Mouse (Mus musculus) liver (tissue): ENCODE measurements around the gene Ppp6r3.

ENCODE experiments used
- DNase-seq: peaks from one replicate; pipeline ENCODE4 v3.0.0-alpha.2; 2020; ENCODE audit warnings: mixed read lengths

The Ppp6r3 gene

DNA sequence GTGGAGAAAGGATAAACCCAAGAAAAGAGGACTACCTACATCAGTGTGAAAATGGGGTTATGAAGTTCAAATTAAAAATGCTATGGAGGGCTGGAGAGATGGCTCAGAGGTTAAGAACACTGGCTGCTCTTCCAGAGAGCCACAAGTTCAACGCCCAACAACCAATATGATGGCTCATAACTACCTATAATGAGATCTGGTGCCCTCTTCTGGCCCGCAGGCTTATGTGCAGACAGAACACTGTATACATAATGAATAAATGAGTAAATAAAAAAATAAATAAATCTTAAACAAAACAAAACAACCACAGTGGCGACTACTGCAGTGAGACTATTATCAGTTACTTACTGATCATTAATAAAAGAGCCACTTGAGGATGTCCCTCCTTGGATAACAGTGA is 78.3 kb downstream of the Ppp6r3 start:
- DNase-seq, result no peak

DNA sequence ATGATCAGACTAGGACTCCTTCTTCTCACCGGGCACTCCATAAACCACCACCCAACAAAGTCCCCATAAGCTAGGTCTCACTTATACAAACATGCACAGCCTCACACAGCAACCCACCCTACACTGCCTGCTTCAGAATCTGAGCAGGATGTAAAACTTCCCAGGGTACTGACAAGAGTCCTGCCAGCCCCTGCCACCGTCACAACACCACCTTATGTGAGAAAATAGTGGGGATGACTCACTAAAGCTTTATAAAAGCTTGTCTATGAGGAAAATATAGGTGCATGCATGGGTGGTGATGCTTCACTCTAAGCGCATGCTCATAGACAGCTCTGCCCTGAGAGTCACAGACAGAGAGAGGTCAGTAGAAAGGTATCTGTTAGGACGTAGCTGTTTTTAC is 85.7 kb downstream of the Ppp6r3 start:
- DNase-seq, result no peak

GRCm38 (mm10) chr19:3482831-3483230 is 92.7 kb downstream of the Ppp6r3 start:
- DNase-seq, result no peak

DNA sequence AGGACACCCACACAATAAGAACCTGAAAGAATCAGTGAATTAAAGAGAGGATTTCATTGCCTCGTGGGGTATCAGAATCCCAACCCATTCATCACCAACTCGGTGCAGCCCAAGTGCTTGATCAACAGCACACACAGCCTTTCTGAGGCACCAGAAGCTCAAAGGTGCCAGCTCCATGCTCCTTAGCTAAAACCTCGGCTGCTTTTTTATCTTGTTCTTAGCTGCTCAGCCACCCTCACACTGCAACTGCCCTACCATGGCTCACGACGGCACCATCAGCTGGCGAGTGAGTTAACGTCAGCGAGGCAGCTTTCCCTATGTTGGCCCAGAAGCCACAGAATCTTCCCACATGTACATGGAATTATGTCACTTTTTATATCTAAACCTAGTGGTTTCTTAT is 95.4 kb downstream of the Ppp6r3 start:
- no peak for DNase-seq

DNA sequence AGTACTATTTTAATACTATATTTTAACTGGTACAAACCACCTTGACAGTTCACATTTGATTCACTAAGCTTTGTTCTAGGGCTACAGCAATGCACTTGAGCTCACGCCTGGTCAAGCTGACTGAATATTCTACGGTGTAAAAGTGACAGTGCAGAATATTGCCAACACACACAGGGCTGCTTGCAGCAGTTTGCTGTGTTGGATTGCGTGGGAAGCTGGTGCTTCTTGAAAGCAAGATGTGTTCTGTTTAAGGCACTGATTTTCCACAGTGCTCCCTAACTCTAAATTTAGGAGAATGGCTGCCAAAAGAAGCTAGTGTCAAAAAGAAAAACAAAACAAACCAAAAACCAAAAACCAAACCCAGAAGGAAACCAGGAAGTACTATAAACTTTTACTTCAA is 98.6 kb downstream of the Ppp6r3 start:
- DNase-seq, result no peak

DNA sequence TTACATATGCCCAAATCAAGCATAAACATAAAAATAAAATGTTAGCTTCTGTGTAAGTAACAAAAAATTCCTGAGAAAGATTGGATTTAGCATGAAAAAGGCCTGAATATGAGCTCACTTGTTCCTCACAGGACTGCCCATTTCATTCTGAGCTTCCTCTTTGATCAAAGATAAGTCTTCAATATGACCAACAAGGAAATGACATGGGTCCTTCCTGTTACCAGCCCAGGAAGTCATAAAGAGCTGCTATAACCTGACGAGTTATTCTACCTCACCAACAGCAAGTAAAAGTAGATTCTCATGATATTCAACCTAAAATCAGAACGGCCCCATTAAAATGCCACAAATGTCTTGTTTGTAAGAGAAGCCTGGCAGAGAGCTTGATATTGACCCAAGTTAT is 104.3 kb downstream of the Ppp6r3 start:
- no peak for DNase-seq

DNA sequence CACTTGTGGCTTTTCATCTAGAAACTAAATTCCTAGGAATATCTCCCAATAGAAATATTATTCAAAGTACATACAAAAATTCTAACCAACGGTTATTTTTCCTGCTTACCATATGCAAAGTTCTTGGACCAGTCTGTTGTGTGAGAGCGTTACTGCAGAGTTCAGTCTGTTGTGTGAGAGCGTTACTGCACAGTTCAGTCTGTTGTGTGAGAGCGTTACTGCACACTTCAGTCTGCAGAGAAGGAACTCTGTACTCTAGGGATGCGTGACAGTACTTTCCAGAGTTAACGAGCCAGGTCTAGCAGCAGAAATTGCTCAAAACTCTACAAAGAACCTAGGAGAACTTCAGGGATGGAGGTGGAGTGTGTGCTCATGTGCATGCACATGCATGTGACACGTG is 108.0 kb downstream of the Ppp6r3 start:
- no peak for DNase-seq

DNA sequence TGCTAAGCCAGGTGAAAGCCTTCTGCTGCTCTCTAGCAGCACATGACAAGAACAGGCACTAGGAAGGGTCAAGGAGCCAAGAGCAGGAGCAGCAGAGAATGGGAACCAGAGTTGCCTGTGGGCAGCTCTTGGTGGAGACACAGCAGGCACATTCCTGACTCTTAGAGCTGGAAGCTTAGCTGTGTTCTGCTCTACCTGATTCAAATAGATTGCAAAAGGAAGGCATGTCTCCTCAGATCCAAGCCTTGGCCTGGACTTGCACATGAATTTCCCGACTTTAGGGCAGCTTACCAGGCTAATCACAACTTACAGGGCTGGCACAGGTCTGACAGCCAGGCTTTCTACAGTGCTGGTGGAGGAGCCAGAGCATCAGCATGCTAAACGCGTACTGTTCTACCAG is 115.6 kb downstream of the Ppp6r3 start:
- DNase-seq, result no peak

DNA sequence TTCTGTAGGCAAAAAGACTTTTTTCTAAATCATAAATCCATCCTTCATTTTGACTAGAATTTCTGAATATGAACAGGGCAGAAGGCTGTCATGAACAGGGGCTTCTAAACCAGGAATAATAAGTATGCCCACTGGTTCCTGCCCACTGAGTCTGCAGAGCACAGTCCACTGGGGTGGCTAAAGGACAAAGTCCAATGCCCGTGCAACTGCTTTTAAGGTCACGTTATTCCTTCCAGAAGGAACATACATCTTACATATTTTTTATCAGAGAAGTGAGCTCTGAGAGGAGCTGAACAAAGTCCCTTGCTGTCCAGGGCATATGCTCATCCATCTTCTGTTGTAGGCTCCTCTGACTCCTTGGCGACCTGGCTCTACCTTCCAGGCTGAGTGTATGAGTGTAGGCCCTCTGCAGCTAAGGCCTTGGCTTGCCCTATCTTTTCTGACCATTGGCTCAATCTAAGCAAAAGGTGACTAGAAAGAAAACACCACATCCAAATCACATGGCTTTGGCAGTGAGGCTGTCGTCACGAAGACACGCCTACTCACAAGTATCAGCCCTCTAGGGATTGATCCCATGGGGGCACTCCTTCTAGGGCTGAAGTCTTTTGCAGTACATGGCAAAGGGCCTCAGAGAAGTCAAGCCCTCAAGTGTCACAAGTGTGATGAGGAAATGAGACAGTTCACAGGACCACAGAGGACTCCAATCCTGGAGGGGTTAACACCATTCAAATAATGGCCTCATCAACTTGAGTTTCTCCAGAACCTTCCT is 117.0 kb downstream of the Ppp6r3 start:
- DNase-seq, result no peak

- DNase-seq, result no peak
These were observed 117.8 kb downstream of the Ppp6r3 start for GRCm38 (mm10) chr19:3457700-3458099.

GRCm38 (mm10) chr19:3451649-3452048 is 123.9 kb downstream of the Ppp6r3 start:
- no peak for DNase-seq

GRCm38 (mm10) chr19:3451170-3451569 is 124.4 kb downstream of the Ppp6r3 start:
- peak; percentile 49 for DNase-seq

DNA sequence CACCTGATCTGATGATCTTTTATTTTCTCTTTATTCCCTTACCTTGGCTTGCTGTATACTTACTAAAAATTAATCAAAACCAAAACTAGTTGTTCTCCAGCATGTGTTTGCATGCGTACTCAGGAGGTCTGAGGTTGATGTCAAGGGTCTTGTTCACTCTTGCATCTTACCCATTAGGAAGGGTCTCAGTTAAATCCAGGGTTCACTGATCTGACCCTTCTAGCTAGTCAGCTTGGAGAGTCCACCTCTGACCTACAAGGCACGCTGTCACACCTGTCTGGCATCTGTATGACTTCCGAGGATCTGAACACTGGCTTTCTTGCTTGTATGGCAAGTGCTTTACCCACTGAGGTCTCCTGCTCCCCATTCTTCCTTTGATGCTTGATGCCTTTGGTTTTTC is 124.8 kb downstream of the Ppp6r3 start:
- no peak for DNase-seq

- no peak for DNase-seq
These were observed 126.3 kb downstream of the Ppp6r3 start for GRCm38 (mm10) chr19:3449248-3449647.

GRCm38 (mm10) chr19:3447348-3447747 is 128.2 kb downstream of the Ppp6r3 start:
- DNase-seq, result no peak

DNA sequence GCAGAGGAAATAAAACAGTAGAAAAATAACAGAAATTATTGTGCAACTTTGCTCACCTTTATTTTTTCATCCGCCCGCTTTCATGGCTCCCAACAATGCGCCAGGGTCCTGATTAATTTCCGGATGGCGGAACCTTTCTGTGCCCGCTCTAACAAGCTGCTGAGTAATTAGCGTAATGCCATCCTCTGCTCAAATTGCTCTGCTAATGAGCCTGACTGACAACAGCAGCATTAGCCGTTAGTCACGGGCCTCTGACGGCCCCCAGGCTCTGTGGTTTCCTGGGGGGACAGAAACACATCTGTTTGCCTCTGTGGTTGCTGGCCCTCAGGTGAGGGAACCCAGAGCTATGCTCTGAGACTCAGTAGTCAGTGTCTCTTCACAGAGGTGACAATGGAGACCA is 134.5 kb downstream of the Ppp6r3 start:
- no peak for DNase-seq

DNA sequence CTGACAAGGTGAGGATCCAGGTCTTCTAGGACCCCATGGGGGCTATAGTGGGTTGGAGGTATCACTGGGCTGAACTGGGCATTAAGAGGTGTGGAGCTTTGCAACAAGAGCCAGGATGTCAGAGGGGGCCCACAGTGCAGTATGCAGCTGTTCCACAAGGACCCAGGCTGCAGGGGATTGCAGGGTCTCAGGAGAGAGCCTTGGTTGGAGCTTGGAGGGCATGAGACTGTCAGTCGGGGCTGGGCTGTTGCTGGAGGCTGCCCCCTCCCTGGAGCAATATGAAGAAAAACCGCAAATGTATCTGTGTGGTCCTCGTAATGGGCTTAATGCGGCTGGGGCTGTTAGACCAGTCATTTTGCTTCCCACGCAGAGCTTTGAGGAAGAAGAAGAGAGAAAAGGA is 134.9 kb downstream of the Ppp6r3 start:
- no peak for DNase-seq

DNA sequence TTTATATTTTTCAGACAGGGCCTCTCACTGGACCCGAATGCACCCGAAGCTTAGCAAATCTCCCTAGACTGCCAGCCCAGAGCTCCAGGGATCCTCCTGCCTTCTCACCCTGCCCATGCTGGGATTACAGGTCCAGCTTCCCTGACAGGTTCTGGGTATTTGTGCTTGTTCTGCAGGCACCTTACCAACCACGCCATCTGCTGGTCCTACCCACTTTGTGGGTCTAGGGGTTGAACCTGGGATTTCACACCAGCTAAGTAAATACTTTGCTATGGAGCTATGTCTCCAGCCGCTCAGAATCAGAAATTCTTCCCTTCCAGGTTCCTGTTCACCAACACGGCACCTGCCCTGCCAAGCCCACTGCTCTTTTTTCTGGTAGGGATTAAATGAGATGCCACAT is 137.6 kb downstream of the Ppp6r3 start:
- no peak for DNase-seq

- DNase-seq, result peak; percentile 54
These were observed 138.7 kb downstream of the Ppp6r3 start for GRCm38 (mm10) chr19:3436840-3437239.

DNA sequence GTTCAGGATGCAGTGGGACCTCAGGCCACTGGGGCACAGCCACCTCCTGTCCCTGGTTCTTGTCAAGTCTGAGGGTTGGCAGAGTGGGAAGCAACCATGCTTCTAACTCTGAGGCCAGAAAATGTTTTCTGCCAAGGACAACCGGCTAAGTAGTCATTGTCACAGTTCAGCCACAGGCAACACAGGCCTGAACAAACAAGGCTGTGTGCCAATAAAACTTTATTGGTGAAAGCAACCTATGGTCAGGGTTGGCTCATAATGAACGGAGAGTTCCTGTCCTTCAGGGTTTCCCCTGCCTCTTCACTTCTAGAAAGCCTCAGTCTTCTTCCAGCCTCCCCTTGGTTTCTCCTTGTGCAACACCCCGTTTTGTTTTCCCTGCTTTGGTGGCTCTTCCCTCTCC is 139.7 kb downstream of the Ppp6r3 start:
- DNase-seq, result no peak

- DNase-seq, result no peak
These were observed 140.9 kb downstream of the Ppp6r3 start for GRCm38 (mm10) chr19:3434641-3435040.

GRCm38 (mm10) chr19:3434124-3434523 is 141.4 kb downstream of the Ppp6r3 start:
- DNase-seq, result no peak

GRCm38 (mm10) chr19:3431969-3432368 is 143.6 kb downstream of the Ppp6r3 start:
- no peak for DNase-seq

GRCm38 (mm10) chr19:3431066-3431465 is 144.5 kb downstream of the Ppp6r3 start:
- no peak for DNase-seq

GRCm38 (mm10) chr19:3429156-3429816 is 146.3 kb downstream of the Ppp6r3 start:
- no peak for DNase-seq
